Mouse (Mus musculus) forebrain, embryonic 16.5 days (tissue): Measurements from ENCODE around the gene Psmb4. TPM values are rescaled to one million over a fixed set of nuclear protein-coding genes. Genes with fewer than 3 reads are reported as not detected.
"Not testable (repeated sequence)": the region's sequence is repeated elsewhere in the genome, so short reads cannot be mapped to it uniquely, and the experiment has no call there.

ENCODE experiments used
- ATAC-seq: fragments of 200-750 bp; cut with Nextera tagmentation; 2 replicates; pipeline ENCODE4 v1.8.0; 2017; ENCODE audit warnings: mild to moderate bottlenecking, moderate library complexity
- H3K27ac ChIP-seq: fragments of 300-500 bp; sonication (generic); 2 replicates; pipeline ENCODE4 v1.5.1; 2014; ENCODE audit warnings: low read length, control low read depth
- H3K27me3 ChIP-seq: fragments of 300-500 bp; sonication (generic); replicated peaks from 2 replicates; pipeline ENCODE4 v1.6.1; 2014; ENCODE audit warnings: low read length; ENCODE audit not compliant: control insufficient read depth, insufficient read depth
- H3K36me3 ChIP-seq: fragments of 300-500 bp; sonication (generic); 2 replicates; pipeline ENCODE4 v1.6.1; 2014; ENCODE audit not compliant: control insufficient read depth, insufficient read depth
- H3K4me1 ChIP-seq: fragments of 300-500 bp; sonication (generic); replicated peaks from 2 replicates; pipeline ENCODE4 v1.6.1; 2014; ENCODE audit warnings: low read length; ENCODE audit not compliant: control insufficient read depth, insufficient read depth
- H3K4me2 ChIP-seq: fragments of 300-500 bp; sonication (generic); 2 replicates; pipeline ENCODE4 v1.6.1; 2014; ENCODE audit warnings: mild to moderate bottlenecking, low read length, control low read depth
- H3K4me3 ChIP-seq: fragments of 300-500 bp; sonication (generic); replicated peaks from 2 replicates; pipeline ENCODE4 v1.5.1; 2014; ENCODE audit warnings: mild to moderate bottlenecking, low read length, control low read depth
- H3K9ac ChIP-seq: fragments of 300-500 bp; sonication (generic); replicated peaks from 2 replicates; pipeline ENCODE4 v1.6.1; 2014; ENCODE audit warnings: low read depth, low read length, control low read depth
- H3K9me3 ChIP-seq: fragments of 300-500 bp; sonication (generic); 2 replicates; pipeline ENCODE4 v1.6.1; 2016; ENCODE audit warnings: low read length; ENCODE audit not compliant: control insufficient read depth
- WGBS: fragments of 180-500 bp; shearing (Covaris S2); extraction: QIAGEN DNeasy Blood & Tissue Kit; methylation state at CpG from one replicate; pipeline ENCODE4 v1.1.7; 2014; 5-methylcytosine and 5-hydroxymethylcytosine counted together
- polyA plus RNA-seq: library from polyadenylated mRNA; unstranded; fragments of >200 nt; fragmentation: Nextera tagmentation; extraction: Ambion mirVana; gene quantifications from 2 replicates; pipeline ENCODE4 v1.2.1, GENCODE M21; 2015

Gene Psmb4
- polyA plus RNA-seq = 366 and 371 TPM in 2 replicates

DNA sequence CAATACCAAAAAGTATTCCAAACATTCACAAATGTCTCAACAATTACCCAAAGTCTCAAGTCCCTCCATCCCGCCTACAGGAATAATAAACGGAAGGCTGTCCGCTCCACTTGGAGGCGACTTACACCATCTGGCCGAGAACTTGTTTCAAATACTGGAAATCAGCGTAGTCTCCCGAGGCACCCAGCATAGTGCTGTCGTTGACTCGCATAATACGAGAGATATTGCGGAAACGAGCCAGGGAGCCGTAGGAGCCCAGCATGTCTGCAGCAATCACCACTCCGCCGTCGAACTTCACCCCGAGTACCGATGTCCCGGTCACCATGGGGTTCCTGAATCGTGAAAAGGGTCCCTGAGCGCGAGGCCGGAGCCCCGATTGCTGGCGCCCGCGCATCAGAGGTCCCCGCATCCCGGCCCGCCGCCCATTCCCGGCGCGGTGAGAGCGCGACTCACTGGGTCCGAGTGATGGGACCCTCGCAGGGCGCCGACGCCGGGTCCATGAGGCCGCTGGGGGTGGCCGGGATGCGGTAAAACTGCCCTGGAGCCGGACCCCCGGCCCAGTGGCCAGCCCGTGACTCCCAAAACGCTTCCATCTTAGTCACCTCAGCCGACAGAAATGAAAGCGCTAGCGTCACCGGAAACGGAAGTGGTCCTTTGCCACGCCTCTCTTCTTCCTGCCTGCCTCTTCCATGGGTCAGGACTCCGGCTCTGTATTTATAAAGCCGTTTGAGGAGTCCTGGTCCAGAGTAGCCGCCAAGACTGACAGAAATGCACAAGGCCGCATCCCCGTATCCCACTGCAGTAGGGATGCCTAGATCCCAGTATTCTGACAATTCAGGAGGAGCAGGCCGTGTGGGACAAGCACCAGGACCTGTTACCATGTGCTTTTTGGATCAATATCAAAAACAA lies at the start of gene Psmb4:
Gene Psmb4 (minus strand): TSS at position 646 of the 909 bp plus-strand sequence.
- Histone ChIP-seq H3K4me1 (peaks cover 17% of the 10 kb centered on the region), H3K9ac (peak within 1 kb of the TSS; percentile 87), H3K4me3 (peak within 1 kb of the TSS; percentile 92), H3K27me3 (no peaks in the 10 kb centered on the region), H3K36me3 (peaks cover 13% of the 10 kb centered on the region), H3K27ac (peak within 1 kb of the TSS; percentile 69), H3K9me3 (no peaks in the 10 kb centered on the region), H3K4me2 (peak within 1 kb of the TSS; percentile 90)
- peak; percentile 91 for ATAC-seq
- WGBS = 1% methylated on average over 58 of the region's 61 CpGs

DNA sequence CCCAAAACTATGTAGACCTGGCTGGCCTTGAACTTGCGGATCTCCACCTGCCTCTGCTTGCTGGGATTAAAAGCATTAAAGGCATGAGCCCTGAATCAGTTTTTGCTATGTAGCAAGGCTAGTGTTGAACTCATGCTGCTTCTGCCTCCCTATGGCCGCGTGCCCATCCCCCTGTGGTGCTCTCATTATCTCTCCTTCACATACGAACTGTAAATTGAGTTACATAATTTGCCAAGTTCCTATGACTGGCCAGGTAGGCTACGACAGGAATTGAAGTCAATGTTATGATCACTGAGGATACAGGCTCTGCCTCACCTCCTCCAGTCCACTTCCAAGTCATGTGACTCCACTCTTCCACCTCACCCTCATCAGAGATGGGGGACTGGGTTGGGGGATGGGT lies 49.4 kb upstream of the Psmb4 start:
- H3K4me1 ChIP-seq, ATAC-seq, H3K4me2 ChIP-seq, H3K27me3 ChIP-seq, H3K36me3 ChIP-seq, H3K9ac ChIP-seq, H3K4me3 ChIP-seq, H3K9me3 ChIP-seq, H3K27ac ChIP-seq: not testable (repeated sequence)
- WGBS = 77% methylated on average over 5 of the region's 5 CpGs

DNA sequence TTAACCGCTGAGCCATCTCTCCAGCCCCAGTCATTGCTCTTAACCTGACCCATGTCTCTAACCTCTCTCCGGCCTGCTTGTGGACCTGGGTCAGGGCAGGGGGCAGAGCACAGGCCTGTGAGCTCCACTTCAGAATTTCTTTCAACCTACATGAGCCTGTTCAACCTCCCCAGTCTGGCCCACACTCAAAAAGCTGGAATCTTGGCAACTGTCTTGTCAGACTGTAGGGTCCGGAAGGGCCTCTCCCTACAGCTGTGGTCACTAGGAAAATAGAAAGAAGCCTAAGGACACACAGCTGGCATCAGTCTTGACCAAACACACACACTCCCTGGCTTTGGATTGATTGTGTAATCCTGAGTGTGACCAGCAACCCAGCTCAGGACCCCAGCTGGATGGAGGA lies 48.6 kb upstream of the Psmb4 start:
- H3K27ac ChIP-seq, ATAC-seq, H3K36me3 ChIP-seq, H3K4me2 ChIP-seq, H3K4me3 ChIP-seq, H3K27me3 ChIP-seq, H3K9ac ChIP-seq, H3K4me1 ChIP-seq, H3K9me3 ChIP-seq: not testable (repeated sequence)
- WGBS = 94% methylated on average over 3 of the region's 3 CpGs

DNA sequence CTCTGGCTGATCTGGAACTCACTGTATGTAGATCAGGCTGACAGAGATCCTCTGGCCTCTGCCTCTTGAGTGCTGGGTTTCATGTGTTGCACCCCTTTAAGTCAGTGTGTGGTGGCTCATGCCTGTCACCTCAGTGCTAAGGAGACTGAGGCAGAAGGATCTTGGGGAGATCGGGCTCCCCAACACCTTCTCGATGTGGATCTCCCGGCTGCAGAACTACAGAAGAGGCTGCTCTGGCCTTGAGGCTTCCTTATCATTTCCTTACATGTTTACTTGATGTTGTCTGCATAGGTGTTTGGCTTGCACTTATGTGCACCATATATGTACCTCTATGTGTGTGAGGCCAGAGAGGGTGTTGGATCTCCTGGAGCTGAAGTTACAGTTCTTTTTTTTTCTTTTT lies 47.8 kb upstream of the Psmb4 start:
- not testable (repeated sequence) for H3K27ac ChIP-seq, H3K4me2 ChIP-seq, ATAC-seq, H3K9me3 ChIP-seq, H3K36me3 ChIP-seq, H3K9ac ChIP-seq, H3K4me1 ChIP-seq, H3K27me3 ChIP-seq, H3K4me3 ChIP-seq
- 100% methylated on average over 3 of the region's 3 CpGs for WGBS

DNA sequence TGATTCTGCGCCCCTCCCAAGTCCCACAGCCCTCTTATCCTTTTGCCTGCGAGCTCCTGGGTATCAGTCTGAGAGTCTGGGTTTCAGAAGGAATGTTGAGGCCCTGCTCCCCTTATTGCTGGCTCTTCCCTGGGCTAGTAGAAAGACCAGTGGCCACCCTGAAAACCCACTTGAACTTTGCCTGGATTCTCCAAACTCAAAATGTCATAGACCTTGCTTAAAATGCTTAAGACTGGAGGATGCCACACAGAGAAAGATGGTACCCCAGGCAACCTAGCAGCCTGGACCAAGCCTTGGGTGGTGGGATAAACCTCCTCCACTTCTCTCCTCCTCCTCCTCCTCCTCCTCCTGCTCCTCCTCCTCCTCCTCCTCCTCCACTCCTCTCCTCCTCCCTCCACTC lies 46.8 kb upstream of the Psmb4 start:
- not testable (repeated sequence) for H3K27ac ChIP-seq, H3K4me2 ChIP-seq, H3K36me3 ChIP-seq, H3K9me3 ChIP-seq, H3K4me1 ChIP-seq, H3K9ac ChIP-seq, H3K4me3 ChIP-seq, H3K27me3 ChIP-seq
- 0 out of 2 replicates have a peak, but pooled peaks have one; percentile 7 for ATAC-seq
- no CpG with 5 or more reads among the region's 2 CpGs for WGBS

DNA sequence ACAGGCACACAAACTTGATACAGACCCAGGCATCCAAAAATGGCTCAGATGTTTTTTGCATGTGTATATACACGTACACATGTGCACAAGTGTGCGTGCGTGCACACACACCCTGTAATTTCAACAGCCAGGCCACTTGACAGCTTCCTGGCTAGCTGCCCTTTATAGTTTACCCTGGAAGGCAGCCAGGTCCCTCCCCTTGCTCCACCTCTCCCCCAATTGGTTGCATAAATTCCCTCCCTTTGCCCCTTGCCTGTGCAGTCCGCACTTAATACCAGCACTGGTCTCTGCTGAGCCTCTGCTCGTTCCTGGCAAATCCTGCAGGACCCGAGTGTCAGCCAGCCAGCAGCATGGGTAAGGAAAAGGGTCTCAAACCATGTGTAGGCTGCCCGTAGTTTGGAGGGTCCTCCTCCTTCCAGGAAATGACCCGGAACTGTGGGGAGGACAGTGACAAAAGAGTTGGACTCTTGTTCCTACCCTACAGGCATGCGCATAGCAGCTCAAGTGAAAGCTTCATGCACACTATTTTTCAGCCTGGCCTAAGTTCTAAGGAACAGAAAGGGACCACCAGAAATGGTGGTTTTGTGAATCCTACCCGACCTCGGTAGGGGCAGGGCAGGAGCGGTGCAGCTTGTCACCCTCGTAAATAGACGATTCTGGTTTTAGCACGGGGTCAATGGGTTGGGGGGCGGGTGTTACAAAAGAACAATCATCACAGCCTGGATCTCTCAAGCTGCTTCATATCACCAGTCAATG lies 46.2 kb upstream of the Psmb4 start, which contains the start of gene Selenbp1:
Gene Selenbp1 (plus strand): TSS at position 248 of the 756 bp plus-strand sequence.
- H3K27me3 ChIP-seq = no peaks in the 10 kb centered on the region
- WGBS = 18% methylated on average over 16 of the region's 16 CpGs
- peak; percentile 91 for ATAC-seq
- peak within 1 kb of the TSS; percentile 39 for H3K9ac ChIP-seq
- peaks cover 8% of the 10 kb centered on the region for H3K4me1 ChIP-seq
- 0 out of 2 replicates have a peak within 1 kb of the TSS, but pooled peaks have one; percentile 47 for H3K27ac ChIP-seq
- H3K4me2 ChIP-seq = peak within 1 kb of the TSS; percentile 44
- no peaks in the 10 kb centered on the region for H3K9me3 ChIP-seq
- no peaks in the 10 kb centered on the region for H3K36me3 ChIP-seq
- peak within 1 kb of the TSS; percentile 28 for H3K4me3 ChIP-seq

DNA sequence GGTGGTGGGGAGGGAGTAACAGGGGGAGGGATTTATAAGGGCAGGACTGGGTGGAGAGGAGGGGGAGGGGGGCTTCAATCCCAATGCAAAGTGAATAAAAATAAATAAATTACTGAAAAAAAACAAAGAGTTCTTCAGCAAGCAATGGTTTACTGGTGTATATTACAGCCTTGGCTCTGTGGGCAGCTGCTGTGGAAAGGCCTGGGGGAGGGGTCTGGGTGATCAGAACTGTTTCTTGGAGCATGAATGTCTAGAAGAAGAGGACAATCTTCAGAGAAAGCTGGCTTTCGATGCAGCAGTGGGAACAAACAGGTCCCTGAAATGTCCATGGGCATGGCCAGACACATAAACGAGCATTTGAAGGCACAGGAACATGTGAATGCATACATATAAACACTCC lies 45.5 kb upstream of the Psmb4 start:
- not testable (repeated sequence) for H3K4me2 ChIP-seq

DNA sequence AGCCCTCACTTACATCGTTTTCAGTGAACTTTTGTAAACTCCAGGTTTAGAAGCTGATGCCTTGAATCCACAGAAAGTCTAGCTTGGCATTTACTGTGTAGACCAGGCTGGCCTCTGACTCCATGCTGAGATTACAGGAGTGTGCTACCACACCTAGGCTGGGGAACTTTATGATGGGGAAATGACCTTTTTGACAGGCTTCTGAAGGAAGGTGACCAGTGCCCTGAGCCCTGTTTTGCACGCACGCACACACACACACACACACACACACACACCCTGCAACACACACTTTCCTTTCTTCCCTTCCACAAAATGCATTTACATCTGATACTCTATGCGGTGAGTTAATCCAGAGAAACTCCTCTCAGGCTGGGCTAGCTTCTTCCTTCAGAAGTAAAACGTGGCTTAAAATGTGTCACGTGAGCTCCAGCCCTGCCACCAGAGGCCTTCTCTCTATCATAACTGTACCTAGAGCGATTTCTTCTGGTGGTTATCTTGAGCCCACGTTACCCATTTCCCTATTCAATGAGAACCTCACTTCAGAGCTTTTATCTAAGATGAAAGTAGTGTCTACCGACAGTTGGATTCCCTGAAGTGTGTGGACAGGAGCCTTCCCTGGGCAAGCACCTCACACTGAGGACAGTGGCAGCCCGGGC lies 44.8 kb upstream of the Psmb4 start:
- not testable (repeated sequence) for H3K9me3 ChIP-seq, H3K4me3 ChIP-seq, H3K27ac ChIP-seq, H3K4me1 ChIP-seq, H3K9ac ChIP-seq, H3K4me2 ChIP-seq, H3K27me3 ChIP-seq, H3K36me3 ChIP-seq, ATAC-seq
- WGBS = 81% methylated on average over 10 of the region's 10 CpGs

More for the DNA sequence above, 45.5 kb upstream of the Psmb4 start:
- H3K9me3 ChIP-seq, H3K36me3 ChIP-seq, H3K27ac ChIP-seq, H3K27me3 ChIP-seq, H3K9ac ChIP-seq, ATAC-seq, H3K4me1 ChIP-seq, H3K4me3 ChIP-seq: not testable (repeated sequence)
- 50% methylated on average over 2 of the region's 2 CpGs for WGBS
